In genomic region chr2:38352321-38353007, GRCm38 (mm10) we compare ENCODE assay signal across 8 mouse cellular contexts. TPM values are rescaled to one million over a fixed set of nuclear protein-coding genes. Genes with fewer than 3 reads are reported as not detected.
DNase-seq lines count a peak whose midpoint lies in the region; ATAC-seq and TF ChIP-seq lines count a peak whose summit lies in the region.

No protein-coding gene starts in this region.

- 3% methylated on average over 21 of the region's 21 CpGs for WGBS in heart, embryonic 14.5 days
- 1% methylated on average over 21 of the region's 21 CpGs for WGBS in hindbrain, embryonic 13.5 days
- 1% methylated on average over 21 of the region's 21 CpGs for WGBS in midbrain, embryonic 10.5 days

- no peaks in the 10 kb centered on the region for H3K9me3 ChIP-seq in heart, embryonic 14.5 days (ENCODE audit: control insufficient read depth, low read length)
- H3K9me3 ChIP-seq in hindbrain, embryonic 13.5 days = no peaks in the 10 kb centered on the region
- H3K9me3 ChIP-seq in midbrain, embryonic 10.5 days (replicated peaks) = no peaks in the 10 kb centered on the region

- intact Hi-C loops in heart, postnatal 10 days (cut with DNase I) = no loop called here

- peak overlapping the region; percentile 72 for H3K4me2 ChIP-seq in heart, embryonic 14.5 days (ENCODE audit: low read length)
- H3K4me2 ChIP-seq in hindbrain, embryonic 13.5 days = peak overlapping the region; percentile 57

- no peak for TF ChIP-seq POLR2A in cortical plate, adult 2 months (IDR thresholded peaks at IDR 0.05; ENCODE audit: extremely low read depth, insufficient read depth, low read length)

- H3K27me3 ChIP-seq in heart, embryonic 14.5 days (ENCODE audit: control insufficient read depth, insufficient read depth, low read length) = peaks cover 96% of the 10 kb centered on the region
- H3K27me3 ChIP-seq in hindbrain, embryonic 13.5 days = peaks cover 96% of the 10 kb centered on the region
- peaks cover 100% of the 10 kb centered on the region for H3K27me3 ChIP-seq in midbrain, embryonic 10.5 days (ENCODE audit: low read depth, poor library complexity, severe bottlenecking)

- DNase-seq in heart, postnatal 10 days = no peak
- peak; percentile 57 for DNase-seq in midbrain, embryonic 10.5 days (ENCODE audit: low spot score)
- DNase-seq in ovary, postnatal 14 days (ENCODE audit: low spot score) = no peak
- no peak for DNase-seq in urinary bladder, postnatal 25 days (ENCODE audit: low spot score)
- no peak for DNase-seq in urinary bladder, postnatal 14 days (ENCODE audit: low spot score)

- H3K4me3 ChIP-seq in heart, embryonic 14.5 days (ENCODE audit: control insufficient read depth in 1 of 2, insufficient read depth in 1 of 2, low read depth in 1 of 2, low read length in 2 of 2) = peak overlapping the region in 1 of 2 experiments; percentile 42; a peak in 1 of 4 replicates
- H3K4me3 ChIP-seq in cortical plate, adult 2 months (ENCODE audit: insufficient read depth, low read length) = peak overlapping the region; percentile 84
- peak overlapping the region; percentile 44 for H3K4me3 ChIP-seq in hindbrain, embryonic 13.5 days
- peak overlapping the region; percentile 55 for H3K4me3 ChIP-seq in midbrain, embryonic 10.5 days

- no peak overlapping the region for H3K9ac ChIP-seq in heart, embryonic 14.5 days (ENCODE audit: low read length)
- peak overlapping the region; percentile 70 for H3K9ac ChIP-seq in hindbrain, embryonic 13.5 days

- no peak for TF ChIP-seq CTCF in cortical plate, adult 2 months (IDR thresholded peaks at IDR 0.05; ENCODE audit: extremely low read depth, insufficient read depth, low read length)

- no peaks in the 10 kb centered on the region for H3K36me3 ChIP-seq in heart, embryonic 14.5 days (ENCODE audit: control insufficient read depth, insufficient read depth, low read length)
- H3K36me3 ChIP-seq in hindbrain, embryonic 13.5 days = no peaks in the 10 kb centered on the region
- no peaks in the 10 kb centered on the region for H3K36me3 ChIP-seq in midbrain, embryonic 10.5 days

- ATAC-seq in heart, embryonic 14.5 days (ENCODE audit: insufficient number of reproducible peaks, insufficient read depth, low FRiP score, low read depth) = no peak
- ATAC-seq in hindbrain, embryonic 13.5 days (ENCODE audit: low FRiP score) = no peak

- H3K27ac ChIP-seq in heart, embryonic 14.5 days (replicated peaks in 1 of 2; ENCODE audit: control insufficient read depth in 1 of 2, insufficient read depth in 1 of 2, low read depth in 2 of 2, low read length in 2 of 2) = no peak overlapping the region
- peak overlapping the region; percentile 88 for H3K27ac ChIP-seq in cortical plate, adult 2 months (ENCODE audit: insufficient read depth, low read length)
- H3K27ac ChIP-seq in hindbrain, embryonic 13.5 days = peak overlapping the region; percentile 83
- peak overlapping the region; percentile 77 for H3K27ac ChIP-seq in midbrain, embryonic 10.5 days (replicated peaks)

- peaks cover 5 to 44% of the 10 kb centered on the region in 2 experiments; a peak in 3 of 4 replicates for H3K4me1 ChIP-seq in heart, embryonic 14.5 days (ENCODE audit: control insufficient read depth in 2 of 2, insufficient read depth in 2 of 2, low read length in 2 of 2)
- H3K4me1 ChIP-seq in cortical plate, adult 2 months (ENCODE audit: control insufficient read depth, insufficient read depth, low read length) = no peaks in the 10 kb centered on the region; the same call in 1 of the 2 replicates
- peaks cover 56% of the 10 kb centered on the region for H3K4me1 ChIP-seq in hindbrain, embryonic 13.5 days (replicated peaks)
- H3K4me1 ChIP-seq in midbrain, embryonic 10.5 days = peaks cover 76% of the 10 kb centered on the region

RNA-seq across cellular contexts. Expression of gene Lhx2, which starts 13.4 kb away (rescaled TPM):
- 0.43 TPM in 1 of 2 replicates, not detected in the other for polyA plus RNA-seq in heart, embryonic 14.5 days (2014; fragmentation: Nextera tagmentation; extraction: Ambion mirVana)
- under 1 TPM in 1 of 2 experiments, not detected in 1; 0.15 TPM for total RNA-seq in heart, postnatal 10 days (2021)
- polyA plus RNA-seq in cortical plate, adult 2 months (2012; rRNA removed) = 82.4 and 83.3 TPM in 2 replicates
- 22.1 and 23.6 TPM in 2 replicates for polyA plus RNA-seq in hindbrain, embryonic 13.5 days (2015; fragmentation: Nextera tagmentation; extraction: Ambion mirVana)
- 23.3 and 29.0 TPM in 2 replicates for polyA plus RNA-seq in midbrain, embryonic 10.5 days (2016; fragmentation: Nextera tagmentation; extraction: Ambion mirVana)

Comparison
In these comparisons a context has a peak if more than half of its experiments do, and no peak if none do; other contexts are left out.
1. H3K27ac ChIP-seq: peak in cortical plate, adult 2 months (single experiment), hindbrain, embryonic 13.5 days (single experiment) and midbrain, embryonic 10.5 days (single experiment); none in heart, embryonic 14.5 days (0 of 2).
2. RNA of gene Lhx2, which starts 13.4 kb away (polyA plus RNA-seq): 82.4 to 83.3 TPM in cortical plate, adult 2 months, 23.3 to 29.0 TPM in midbrain, embryonic 10.5 days and 22.1 to 23.6 TPM in hindbrain, embryonic 13.5 days; 0.43 TPM in heart, embryonic 14.5 days; every median in the first group is over 10 times any median in the second.